Mouse (Mus musculus) c-Kit-positive CD71-positive TER-119-negative erythroid progenitor cells, embryonic 14.5 days (primary cell): ENCODE results near the gene Mycbp2.
A peak's percentile ranks its signal among the peaks of the same experiment; 100 is the strongest.

ENCODE experiments used
- DNase-seq: peaks from one replicate; pipeline ENCODE4 v3.0.0-alpha.2; 2013; ENCODE audit warnings: low read depth

Gene Mycbp2

GRCm38 (mm10) chr14:103258745-103259144 is 87.9 kb downstream of the Mycbp2 start:
- DNase-seq: no peak

GRCm38 (mm10) chr14:103256866-103257265 is 89.7 kb downstream of the Mycbp2 start:
- DNase-seq: no peak

GRCm38 (mm10) chr14:103254311-103254710 is 92.3 kb downstream of the Mycbp2 start:
- DNase-seq: no peak

- DNase-seq: no peak
Measured at GRCm38 (mm10) chr14:103242020-103242419, 104.6 kb downstream of the Mycbp2 start.

- no peak for DNase-seq
Measured at GRCm38 (mm10) chr14:103234770-103235169, 111.8 kb downstream of the Mycbp2 start.

GRCm38 (mm10) chr14:103233640-103234593 is 112.7 kb downstream of the Mycbp2 start:
- DNase-seq: no peak

- no peak for DNase-seq
Measured at GRCm38 (mm10) chr14:103222356-103222755, 124.3 kb downstream of the Mycbp2 start.

GRCm38 (mm10) chr14:103221751-103222150 is 124.9 kb downstream of the Mycbp2 start:
- no peak for DNase-seq

GRCm38 (mm10) chr14:103216331-103216730 is 130.3 kb downstream of the Mycbp2 start:
- no peak for DNase-seq

GRCm38 (mm10) chr14:103186658-103187057 is 160.0 kb downstream of the Mycbp2 start:
- no peak for DNase-seq

- DNase-seq: no peak
Measured at GRCm38 (mm10) chr14:103186076-103186475, 160.5 kb downstream of the Mycbp2 start.

- no peak for DNase-seq
Measured at GRCm38 (mm10) chr14:103180096-103180495, 166.5 kb downstream of the Mycbp2 start.

- DNase-seq: no peak
Measured at GRCm38 (mm10) chr14:103162923-103163322, 183.7 kb downstream of the Mycbp2 start.

- DNase-seq: no peak
Measured at GRCm38 (mm10) chr14:103155685-103156084, 190.9 kb downstream of the Mycbp2 start.

GRCm38 (mm10) chr14:103150139-103150538 is 196.5 kb downstream of the Mycbp2 start:
- DNase-seq: no peak

GRCm38 (mm10) chr14:103131991-103132390 is 214.6 kb downstream of the Mycbp2 start:
- DNase-seq: peak; percentile 39

- DNase-seq: no peak
Measured at GRCm38 (mm10) chr14:103125756-103126155, 220.9 kb downstream of the Mycbp2 start.

- peak; percentile 45 for DNase-seq
Measured at GRCm38 (mm10) chr14:103114994-103115670, 231.5 kb downstream of the Mycbp2 start.

GRCm38 (mm10) chr14:103112606-103113363 is 233.8 kb downstream of the Mycbp2 start:
- DNase-seq: no peak

- no peak for DNase-seq
Measured at GRCm38 (mm10) chr14:103109971-103110370, 236.6 kb downstream of the Mycbp2 start.

GRCm38 (mm10) chr14:103106301-103106700 is 240.3 kb downstream of the Mycbp2 start:
- DNase-seq: no peak

- no peak for DNase-seq
Measured at GRCm38 (mm10) chr14:103102731-103103335, 243.8 kb downstream of the Mycbp2 start.
